Mouse (Mus musculus): ENCODE measurements around the gene Eloa.
"Not testable (repeated sequence)": the region's sequence is repeated elsewhere in the genome, so short reads cannot be mapped to it uniquely, and the experiment has no call there.

Eloa gene

GRCm38 (mm10) chr4:136021549-136022047 is at the start of gene Eloa:
Gene Eloa, minus strand, starts transcription at chr4:136021763.
- peak; percentile 100 for DNase-seq (ENCODE audit: low spot score in 2 of 2)

GRCm38 (mm10) chr4:136071178-136071714 is 49.7 kb upstream of the Eloa start:
- peak; percentile 64 to 82 for DNase-seq (ENCODE audit: low spot score in 2 of 2)

- DNase-seq (ENCODE audit: low spot score in 2 of 2) = no peak
Observed at GRCm38 (mm10) chr4:136070592-136070991, 49.0 kb upstream of the Eloa start.

- peak; percentile 53 to 82 for DNase-seq (ENCODE audit: low spot score in 2 of 2)
Observed at GRCm38 (mm10) chr4:136069954-136070353, 48.4 kb upstream of the Eloa start.

GRCm38 (mm10) chr4:136069313-136069712 is 47.8 kb upstream of the Eloa start:
- no peak for DNase-seq (ENCODE audit: low spot score in 2 of 2)

- DNase-seq (ENCODE audit: low spot score in 2 of 2) = no peak
Observed at GRCm38 (mm10) chr4:136063143-136063542, 41.6 kb upstream of the Eloa start.

- not testable (repeated sequence) for DNase-seq (ENCODE audit: low spot score in 2 of 2)
Observed at GRCm38 (mm10) chr4:136059800-136060488, 38.4 kb upstream of the Eloa start.

- DNase-seq (ENCODE audit: low spot score in 2 of 2) = no peak
Observed at GRCm38 (mm10) chr4:136057916-136058315, 36.4 kb upstream of the Eloa start.

GRCm38 (mm10) chr4:136056030-136056429 is 34.5 kb upstream of the Eloa start:
- DNase-seq (ENCODE audit: low spot score in 2 of 2) = no peak

- no peak for DNase-seq (ENCODE audit: low spot score in 2 of 2)
Observed at GRCm38 (mm10) chr4:136053843-136054242, 32.3 kb upstream of the Eloa start.

GRCm38 (mm10) chr4:136053247-136053596 is 31.7 kb upstream of the Eloa start, which contains the start of gene Rpl11:
Gene Rpl11, minus strand, starts transcription at chr4:136053428.
- DNase-seq (ENCODE audit: low spot score in 2 of 2) = peak; percentile 89 to 92

- no peak for DNase-seq (ENCODE audit: low spot score in 2 of 2)
Observed at GRCm38 (mm10) chr4:136052534-136053246, 31.1 kb upstream of the Eloa start.

GRCm38 (mm10) chr4:136052060-136052459 is 30.5 kb upstream of the Eloa start:
- no peak for DNase-seq (ENCODE audit: low spot score in 2 of 2)

GRCm38 (mm10) chr4:136050226-136050625 is 28.7 kb upstream of the Eloa start:
- no peak for DNase-seq (ENCODE audit: low spot score in 2 of 2)

GRCm38 (mm10) chr4:136048291-136049032 is 26.9 kb upstream of the Eloa start:
- DNase-seq (ENCODE audit: low spot score in 2 of 2) = no peak

GRCm38 (mm10) chr4:136047626-136048025 is 26.1 kb upstream of the Eloa start:
- DNase-seq (ENCODE audit: low spot score in 2 of 2) = no peak

- no peak for DNase-seq (ENCODE audit: low spot score in 2 of 2)
Observed at GRCm38 (mm10) chr4:136046888-136047287, 25.3 kb upstream of the Eloa start.

GRCm38 (mm10) chr4:136045091-136045490 is 23.5 kb upstream of the Eloa start:
- DNase-seq (ENCODE audit: low spot score in 2 of 2) = no peak

- DNase-seq (ENCODE audit: low spot score in 2 of 2) = no peak
Observed at GRCm38 (mm10) chr4:136043784-136044400, 22.3 kb upstream of the Eloa start.

GRCm38 (mm10) chr4:136035078-136035477 is 13.5 kb upstream of the Eloa start:
- no peak for DNase-seq (ENCODE audit: low spot score in 2 of 2)

GRCm38 (mm10) chr4:136033231-136033630 is 11.7 kb upstream of the Eloa start:
- DNase-seq (ENCODE audit: low spot score in 2 of 2) = no peak

Measured in natural killer cell, adult 2 months (primary cell).